10 mouse cellular contexts compared by ENCODE assay signal in the genomic region with DNA sequence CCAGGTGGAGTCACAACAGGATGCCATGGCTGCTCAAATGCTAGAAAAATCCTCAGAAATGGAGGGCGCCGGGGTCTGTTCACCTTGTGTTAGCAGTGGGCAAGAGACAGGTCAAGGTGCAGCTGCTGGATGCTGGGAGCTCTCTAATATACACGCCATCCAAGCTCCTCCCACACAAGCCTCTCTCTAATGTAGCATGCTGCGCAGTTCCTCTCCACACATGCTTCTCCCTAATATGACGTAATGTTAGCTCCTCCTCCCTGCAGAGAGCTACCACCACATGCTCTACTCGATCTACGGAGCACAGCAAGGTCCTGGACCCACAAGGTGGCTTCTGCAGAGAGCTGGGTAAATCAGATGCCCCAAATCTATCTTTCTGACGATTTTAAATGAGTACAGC. TPM values are rescaled to one million over a fixed set of nuclear protein-coding genes. Genes with fewer than 3 reads are reported as not detected.
DNase-seq lines count a peak whose midpoint lies in the region; ATAC-seq and TF ChIP-seq lines count a peak whose summit lies in the region.
"Had no signal": no experiment of that assay in that cellular context is flagged by ENCODE, and none has a peak within 500 bp of the region (broad histone marks: within the 10 kb centered on the region; RNA-seq: fewer than 3 reads in every experiment).

No protein-coding gene starts in this region.

- ATAC-seq in lung, postnatal 0 days = peak; percentile 37
- peak; percentile 94 for ATAC-seq in cerebellum, adult (ENCODE audit: insufficient number of reproducible peaks, low FRiP score, low TSS enrichment)
- ATAC-seq in intestine, embryonic 15.5 days = peak; percentile 72
- peak; percentile 82 for ATAC-seq in neural tube, embryonic 15.5 days (ENCODE audit: low FRiP score)
- ATAC-seq in kidney, embryonic 16.5 days (ENCODE audit: low FRiP score, low TSS enrichment) = no peak

- H3K27ac ChIP-seq in lung, postnatal 0 days (ENCODE audit: low read length) = no peak overlapping the region
- H3K27ac ChIP-seq in intestine, embryonic 15.5 days = no peak overlapping the region
- H3K27ac ChIP-seq in neural tube, embryonic 15.5 days (replicated peaks) = 0 out of 2 replicates have a peak overlapping the region, but pooled peaks have one; percentile 18
- no peak overlapping the region for H3K27ac ChIP-seq in kidney, embryonic 16.5 days (ENCODE audit: low read length)
- H3K27ac ChIP-seq: heart, embryonic 13.5 days; midbrain, embryonic 12.5 days had no signal

- no peaks in the 10 kb centered on the region for H3K9me3 ChIP-seq in lung, postnatal 0 days (ENCODE audit: low read length)
- H3K9me3 ChIP-seq in intestine, embryonic 15.5 days = no peaks in the 10 kb centered on the region
- H3K9me3 ChIP-seq in neural tube, embryonic 15.5 days (replicated peaks) = no peaks in the 10 kb centered on the region
- H3K9me3 ChIP-seq in kidney, embryonic 16.5 days (ENCODE audit: low read length) = no peaks in the 10 kb centered on the region
- H3K9me3 ChIP-seq: heart, embryonic 13.5 days; midbrain, embryonic 12.5 days had no signal

- H3K27me3 ChIP-seq in lung, postnatal 0 days (replicated peaks; ENCODE audit: insufficient read depth, low read length) = no peaks in the 10 kb centered on the region
- no peaks in the 10 kb centered on the region for H3K27me3 ChIP-seq in intestine, embryonic 15.5 days (replicated peaks)
- no peaks in the 10 kb centered on the region for H3K27me3 ChIP-seq in neural tube, embryonic 15.5 days (replicated peaks)
- no peaks in the 10 kb centered on the region for H3K27me3 ChIP-seq in kidney, embryonic 16.5 days (ENCODE audit: insufficient read depth, low read length)
- H3K27me3 ChIP-seq: midbrain, embryonic 12.5 days had no signal

- H3K4me1 ChIP-seq in lung, postnatal 0 days (ENCODE audit: insufficient read depth, low read depth, low read length) = no peaks in the 10 kb centered on the region
- H3K4me1 ChIP-seq in intestine, embryonic 15.5 days (replicated peaks) = no peaks in the 10 kb centered on the region
- H3K4me1 ChIP-seq in neural tube, embryonic 15.5 days = no peaks in the 10 kb centered on the region
- 0 out of 2 replicates have a peak, but pooled peaks cover 6% of the 10 kb centered on the region for H3K4me1 ChIP-seq in kidney, embryonic 16.5 days (ENCODE audit: insufficient read depth, low read length)
- H3K4me1 ChIP-seq: heart, embryonic 13.5 days; midbrain, embryonic 12.5 days had no signal

- TF ChIP-seq EP300 in lung, postnatal 0 days (IDR thresholded peaks at IDR 0.05) = no peak

- 56% methylated on average over 8 of the region's 8 CpGs for WGBS in lung, postnatal 0 days
- WGBS in intestine, embryonic 15.5 days = 58% methylated on average over 8 of the region's 8 CpGs
- 61% methylated on average over 8 of the region's 8 CpGs for WGBS in neural tube, embryonic 15.5 days
- WGBS in kidney, embryonic 16.5 days = 63% methylated on average over 8 of the region's 8 CpGs

- DNase-seq in lung, postnatal 0 days (ENCODE audit: low spot score) = peak; percentile 25
- DNase-seq in lung, postnatal 4 days = no peak
- no peak for DNase-seq in adrenal gland, adult 8-10 months
- DNase-seq: adrenal gland, postnatal 36 days had no signal

- no peak for TF ChIP-seq CTCF in lung, postnatal 0 days (IDR thresholded peaks at IDR 0.05)

- no peak overlapping the region for H3K9ac ChIP-seq in lung, postnatal 0 days (replicated peaks; ENCODE audit: low read depth)
- no peak overlapping the region for H3K9ac ChIP-seq in intestine, embryonic 15.5 days
- H3K9ac ChIP-seq in neural tube, embryonic 15.5 days (replicated peaks) = no peak overlapping the region
- no peak overlapping the region for H3K9ac ChIP-seq in kidney, embryonic 16.5 days (replicated peaks; ENCODE audit: low read length)
- H3K9ac ChIP-seq: heart, embryonic 13.5 days; midbrain, embryonic 12.5 days had no signal

- no peak overlapping the region for H3K4me3 ChIP-seq in lung, postnatal 0 days (ENCODE audit: low read depth, low read length)
- H3K4me3 ChIP-seq in intestine, embryonic 15.5 days (replicated peaks) = no peak overlapping the region
- H3K4me3 ChIP-seq in neural tube, embryonic 15.5 days (replicated peaks) = no peak overlapping the region
- H3K4me3 ChIP-seq in kidney, embryonic 16.5 days (ENCODE audit: low read length) = no peak overlapping the region
- H3K4me3 ChIP-seq: heart, embryonic 13.5 days; midbrain, embryonic 12.5 days had no signal

- no peak overlapping the region for H3K4me2 ChIP-seq in lung, postnatal 0 days (replicated peaks; ENCODE audit: low read depth, low read length)
- no peak overlapping the region for H3K4me2 ChIP-seq in intestine, embryonic 15.5 days (replicated peaks)
- H3K4me2 ChIP-seq in neural tube, embryonic 15.5 days = 0 out of 2 replicates have a peak overlapping the region, but pooled peaks have one; percentile 5
- no peak overlapping the region for H3K4me2 ChIP-seq in kidney, embryonic 16.5 days (replicated peaks; ENCODE audit: low read depth, low read length)
- H3K4me2 ChIP-seq: heart, embryonic 13.5 days; midbrain, embryonic 12.5 days had no signal

- no peaks in the 10 kb centered on the region for H3K36me3 ChIP-seq in lung, postnatal 0 days (ENCODE audit: insufficient read depth, low read length)
- H3K36me3 ChIP-seq in intestine, embryonic 15.5 days = no peaks in the 10 kb centered on the region
- H3K36me3 ChIP-seq in neural tube, embryonic 15.5 days = no peaks in the 10 kb centered on the region
- no peaks in the 10 kb centered on the region for H3K36me3 ChIP-seq in kidney, embryonic 16.5 days (ENCODE audit: insufficient read depth, low read length)
- H3K36me3 ChIP-seq: heart, embryonic 13.5 days; midbrain, embryonic 12.5 days had no signal

RNA-seq across cellular contexts. Expression of a gene that starts 50.8 kb away (rescaled TPM):
- 2.3 and 3.1 TPM in 2 replicates for polyA plus RNA-seq in lung, postnatal 0 days (2015; fragmentation: Nextera tagmentation; extraction: Ambion mirVana)
- 0.14 and 0.19 TPM in 2 replicates for polyA plus RNA-seq in intestine, embryonic 15.5 days (2015; fragmentation: Nextera tagmentation; extraction: Ambion mirVana)
- polyA plus RNA-seq in neural tube, embryonic 15.5 days (2015; fragmentation: Nextera tagmentation; extraction: Ambion mirVana) = 2.1 and 2.3 TPM in 2 replicates
- under 1 TPM; 0.26 to 0.77 (median 0.43) TPM for total RNA-seq in adrenal gland, adult 8-10 months (2022)
- 0.70 and 0.94 TPM in 2 replicates for polyA plus RNA-seq in kidney, embryonic 16.5 days (2015; fragmentation: Nextera tagmentation; extraction: Ambion mirVana)
- polyA plus RNA-seq: heart, embryonic 13.5 days had no signal
